Mouse (Mus musculus) intestine, embryonic 15.5 days (tissue): ENCODE data around the gene Prox2. TPM values are rescaled to one million over a fixed set of nuclear protein-coding genes. Genes with fewer than 3 reads are reported as not detected.

ENCODE experiments used
- ATAC-seq: fragments of 200-750 bp; cut with Nextera tagmentation; 2 replicates; pipeline ENCODE4 v1.8.0; 2017; ENCODE audit warnings: moderate TSS enrichment, moderate library complexity
- H3K27ac ChIP-seq: fragments of 300-500 bp; sonication (generic); 2 replicates; pipeline ENCODE4 v1.5.1; 2015; ENCODE audit warnings: mild to moderate bottlenecking, inconsistent platforms
- H3K27me3 ChIP-seq: fragments of 300-500 bp; sonication (generic); replicated peaks from 2 replicates; pipeline ENCODE4 v1.6.1; 2015; ENCODE audit warnings: inconsistent platforms
- H3K36me3 ChIP-seq: fragments of 300-500 bp; sonication (generic); 2 replicates; pipeline ENCODE4 v1.6.1; 2015; ENCODE audit warnings: inconsistent platforms
- H3K4me1 ChIP-seq: fragments of 300-500 bp; sonication (generic); replicated peaks from 2 replicates; pipeline ENCODE4 v1.6.1; 2015; ENCODE audit warnings: inconsistent platforms
- H3K4me2 ChIP-seq: fragments of 300-500 bp; sonication (generic); replicated peaks from 2 replicates; pipeline ENCODE4 v1.6.1; 2015; ENCODE audit warnings: mild to moderate bottlenecking, inconsistent platforms
- H3K4me3 ChIP-seq: fragments of 300-500 bp; sonication (generic); replicated peaks from 2 replicates; pipeline ENCODE4 v1.5.1; 2015; ENCODE audit warnings: inconsistent platforms
- H3K9ac ChIP-seq: fragments of 300-500 bp; sonication (generic); 2 replicates; pipeline ENCODE4 v1.6.1; 2015; ENCODE audit warnings: inconsistent platforms
- H3K9me3 ChIP-seq: fragments of 300-500 bp; sonication (generic); 2 replicates; pipeline ENCODE4 v1.6.1; 2016; ENCODE audit warnings: inconsistent platforms
- WGBS: fragments of 180-500 bp; shearing (Covaris S2); methylation state at CpG from one replicate; pipeline ENCODE4 v1.1.7; 2015; 5-methylcytosine and 5-hydroxymethylcytosine counted together
- polyA plus RNA-seq: library from polyadenylated mRNA; unstranded; fragments of >200 nt; fragmentation: Nextera tagmentation; extraction: Ambion mirVana; gene quantifications from 2 replicates; pipeline ENCODE4 v1.2.1, GENCODE M21; 2015

Prox2 gene
- polyA plus RNA-seq, 1 experiment from 2014 or later = 1.9 TPM

DNA sequence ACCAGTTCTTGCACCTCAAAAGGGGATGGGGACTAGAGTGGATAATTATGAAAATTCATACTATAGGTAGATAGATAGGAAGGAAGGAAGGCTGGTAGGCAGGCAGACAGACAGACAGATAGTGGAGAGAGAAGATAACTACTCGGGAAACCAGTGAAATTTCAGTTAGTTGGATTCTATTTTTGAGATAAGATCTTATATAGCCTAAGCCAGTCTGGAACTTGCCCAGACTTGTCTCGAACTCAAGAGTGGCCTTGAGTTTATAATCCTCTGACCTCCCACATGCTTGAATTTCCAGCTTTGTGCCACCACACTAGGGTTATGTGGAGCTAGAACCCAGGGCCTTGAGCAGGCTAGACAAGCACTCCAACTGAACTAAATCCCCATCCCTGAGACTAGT is 26.3 kb downstream of the Prox2 start:
- Histone ChIP-seq H3K9me3 (no peaks in the 10 kb centered on the region), H3K4me1 (no peaks in the 10 kb centered on the region), H3K27ac (no peak overlapping the region), H3K4me3 (no peak overlapping the region), H3K4me2 (no peak overlapping the region), H3K36me3 (peaks cover 14% of the 10 kb centered on the region), H3K27me3 (no peaks in the 10 kb centered on the region), H3K9ac (no peak overlapping the region)
- no peak for ATAC-seq
- 73% methylated on average over 2 of the region's 2 CpGs for WGBS

DNA sequence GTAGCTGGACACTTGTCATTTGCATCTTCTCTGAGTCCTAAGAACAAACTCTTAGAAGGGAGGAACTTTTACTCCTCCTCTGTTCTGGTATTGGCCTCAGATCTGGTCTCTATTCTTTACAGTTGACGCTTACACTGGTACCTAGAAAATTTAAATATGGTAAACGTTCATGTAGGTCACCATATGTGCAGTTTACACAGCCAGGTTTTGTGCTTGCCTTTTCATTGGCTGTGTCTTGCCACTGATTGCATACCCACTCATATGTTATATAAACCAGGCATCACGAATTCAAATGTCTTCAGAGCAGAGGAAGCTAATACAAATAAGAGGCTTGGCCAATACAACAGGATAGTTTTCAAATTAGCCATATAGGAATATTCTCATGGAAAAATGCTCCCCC is 33.5 kb downstream of the Prox2 start:
- no peaks in the 10 kb centered on the region for H3K9me3 ChIP-seq
- no peak overlapping the region for H3K9ac ChIP-seq
- no peak overlapping the region for H3K4me2 ChIP-seq
- H3K4me1 ChIP-seq = no peaks in the 10 kb centered on the region
- no peaks in the 10 kb centered on the region for H3K27me3 ChIP-seq
- 0 out of 2 replicates have a peak, but pooled peaks cover 5% of the 10 kb centered on the region for H3K36me3 ChIP-seq
- 90% methylated on average over 3 of the region's 3 CpGs for WGBS
- no peak for ATAC-seq
- no peak overlapping the region for H3K4me3 ChIP-seq
- no peak overlapping the region for H3K27ac ChIP-seq

DNA sequence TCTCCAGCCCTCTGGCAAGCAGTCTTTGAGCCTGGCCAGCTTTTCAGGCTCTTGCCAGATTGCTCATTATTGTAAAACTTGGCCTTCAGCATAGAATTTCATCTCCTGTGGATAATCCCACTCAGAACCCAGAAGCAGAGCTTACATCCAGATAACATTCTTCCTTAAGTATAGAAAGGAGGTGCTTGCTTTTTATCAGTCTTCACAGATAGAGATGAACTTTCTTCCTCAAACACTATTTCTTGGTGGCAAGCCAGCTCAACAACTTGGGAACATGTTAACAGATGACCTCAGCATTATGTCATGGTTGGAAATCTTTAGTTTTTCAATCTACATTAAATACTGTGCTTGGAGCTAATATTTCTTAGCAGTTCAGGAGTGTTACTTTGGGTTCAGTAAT is 39.5 kb downstream of the Prox2 start:
- Histone ChIP-seq H3K4me2 (no peak overlapping the region), H3K36me3 (peaks cover 13% of the 10 kb centered on the region; the same call in 1 of the 2 replicates), H3K9ac (no peak overlapping the region), H3K4me1 (no peaks in the 10 kb centered on the region), H3K9me3 (no peaks in the 10 kb centered on the region), H3K4me3 (no peak overlapping the region), H3K27ac (no peak overlapping the region), H3K27me3 (no peaks in the 10 kb centered on the region)
- no peak for ATAC-seq

DNA sequence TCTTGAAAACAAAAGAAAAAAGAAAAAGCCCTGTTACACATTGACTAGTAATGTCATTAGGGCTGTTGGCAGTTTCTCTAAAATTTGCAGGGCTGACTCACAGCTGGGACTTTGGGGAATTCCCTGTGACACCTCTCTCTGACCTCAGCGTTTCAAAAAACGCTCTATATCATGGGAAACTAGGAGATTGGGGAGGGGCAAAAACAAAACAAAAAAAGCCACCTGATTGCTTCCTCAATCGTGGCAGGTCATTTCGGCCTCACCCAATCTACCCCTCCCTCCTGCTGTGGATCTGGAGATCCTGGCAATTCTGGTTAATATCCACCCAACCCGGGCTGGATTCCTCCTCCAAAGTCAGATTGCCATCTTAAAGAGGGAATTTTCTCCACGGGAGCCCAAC is 59.3 kb downstream of the Prox2 start:
- peaks cover 25% of the 10 kb centered on the region for H3K36me3 ChIP-seq
- H3K27ac ChIP-seq = no peak overlapping the region
- H3K9me3 ChIP-seq = no peaks in the 10 kb centered on the region
- no peak overlapping the region for H3K4me2 ChIP-seq
- H3K4me1 ChIP-seq = no peaks in the 10 kb centered on the region
- no peak overlapping the region for H3K9ac ChIP-seq
- H3K4me3 ChIP-seq = no peak overlapping the region
- ATAC-seq = peak; percentile 63; the same call in 1 of the 2 replicates
- no peaks in the 10 kb centered on the region for H3K27me3 ChIP-seq
- 49% methylated on average over 6 of the region's 6 CpGs for WGBS

Other genes with a start within 250 kb of the Prox2 start
- gene Ltbp2, start 234.2 kb downstream of the Prox2 start, polyA plus RNA-seq = 0.75 and 1.6 TPM in 2 replicates
- gene Fcf1, start 139.9 kb downstream of the Prox2 start, polyA plus RNA-seq = 134 and 141 TPM in 2 replicates
- gene Arel1, start 139.9 kb downstream of the Prox2 start, polyA plus RNA-seq = 8.7 and 9.3 TPM in 2 replicates
- 22.1 and 22.6 TPM in 2 replicates for gene Ylpm1, start 114.4 kb downstream of the Prox2 start, polyA plus RNA-seq
- 117 and 125 TPM in 2 replicates for gene Dlst, start 74 bp upstream of the Prox2 start, polyA plus RNA-seq
- gene Rps6kl1, start 40.5 kb upstream of the Prox2 start, polyA plus RNA-seq = 2.4 and 2.6 TPM in 2 replicates
- gene Pgf, start 67.0 kb upstream of the Prox2 start, polyA plus RNA-seq = 15.6 and 15.8 TPM in 2 replicates
- gene Eif2b2, start 108.7 kb upstream of the Prox2 start, polyA plus RNA-seq = 66.8 and 72.0 TPM in 2 replicates
- gene Mlh3, start 159.8 kb upstream of the Prox2 start, polyA plus RNA-seq = 6.7 and 6.9 TPM in 2 replicates
- 47.6 and 58.2 TPM in 2 replicates for gene Acyp1, start 177.7 kb upstream of the Prox2 start, polyA plus RNA-seq
- gene Zc2hc1c, start 177.8 kb upstream of the Prox2 start, polyA plus RNA-seq = 1.7 TPM in 2 replicates
- gene Nek9, start 228.6 kb upstream of the Prox2 start, polyA plus RNA-seq = 16.2 and 16.7 TPM in 2 replicates